Mouse (Mus musculus): ENCODE data around the gene 2610042L04Rik.
"Not testable (repeated sequence)": the region's sequence is repeated elsewhere in the genome, so short reads cannot be mapped to it uniquely, and the experiment has no call there.

Gene 2610042L04Rik

GRCm38 (mm10) chr14:4334476-4335080, at the start of gene 2610042L04Rik:
Gene 2610042L04Rik, plus strand, starts transcription at chr14:4334763.
- peak; percentile 5 for DNase-seq (ENCODE audit: low spot score)

GRCm38 (mm10) chr14:4316983-4317382, 17.6 kb upstream of the 2610042L04Rik start, which contains the start of gene Gm3149:
Gene Gm3149, plus strand, starts transcription at chr14:4317283.
- DNase-seq (ENCODE audit: low spot score): not testable (repeated sequence)

GRCm38 (mm10) chr14:4335506-4335905, 943 bp downstream of the 2610042L04Rik start:
- not testable (repeated sequence) for DNase-seq (ENCODE audit: low spot score)

- not testable (repeated sequence) for DNase-seq (ENCODE audit: low spot score)
Observed at GRCm38 (mm10) chr14:4368991-4369390, 34.4 kb downstream of the 2610042L04Rik start.

GRCm38 (mm10) chr14:4369691-4370090, 35.1 kb downstream of the 2610042L04Rik start:
- not testable (repeated sequence) for DNase-seq (ENCODE audit: low spot score)

- DNase-seq (ENCODE audit: low spot score): not testable (repeated sequence)
Observed at GRCm38 (mm10) chr14:4377871-4378270, 43.3 kb downstream of the 2610042L04Rik start.

GRCm38 (mm10) chr14:4385606-4386005, 51.0 kb downstream of the 2610042L04Rik start:
- not testable (repeated sequence) for DNase-seq (ENCODE audit: low spot score)

- DNase-seq (ENCODE audit: low spot score): not testable (repeated sequence)
Observed at GRCm38 (mm10) chr14:4392841-4393530, 58.4 kb downstream of the 2610042L04Rik start.

- DNase-seq (ENCODE audit: low spot score): not testable (repeated sequence)
Observed at GRCm38 (mm10) chr14:4397226-4397625, 62.7 kb downstream of the 2610042L04Rik start, which contains the start of gene Gm3159. Gene Gm3159, plus strand, starts transcription at chr14:4397526.

- not testable (repeated sequence) for DNase-seq (ENCODE audit: low spot score)
Observed at GRCm38 (mm10) chr14:4398624-4399023, 64.1 kb downstream of the 2610042L04Rik start.

GRCm38 (mm10) chr14:4400115-4400789, 65.7 kb downstream of the 2610042L04Rik start:
- not testable (repeated sequence) for DNase-seq (ENCODE audit: low spot score)

- not testable (repeated sequence) for DNase-seq (ENCODE audit: low spot score)
Observed at GRCm38 (mm10) chr14:4401245-4401644, 66.7 kb downstream of the 2610042L04Rik start.

- DNase-seq (ENCODE audit: low spot score): not testable (repeated sequence)
Observed at GRCm38 (mm10) chr14:4403840-4404239, 69.3 kb downstream of the 2610042L04Rik start.

All from MN1 (cell line).